Mouse (Mus musculus): Measurements from ENCODE around the gene Prr5. TPM values are rescaled to one million over a fixed set of nuclear protein-coding genes. Genes with fewer than 3 reads are reported as not detected.

The Prr5 gene
- polyA plus RNA-seq, 1 experiment from 2014 or later, result 35.0 TPM

DNA sequence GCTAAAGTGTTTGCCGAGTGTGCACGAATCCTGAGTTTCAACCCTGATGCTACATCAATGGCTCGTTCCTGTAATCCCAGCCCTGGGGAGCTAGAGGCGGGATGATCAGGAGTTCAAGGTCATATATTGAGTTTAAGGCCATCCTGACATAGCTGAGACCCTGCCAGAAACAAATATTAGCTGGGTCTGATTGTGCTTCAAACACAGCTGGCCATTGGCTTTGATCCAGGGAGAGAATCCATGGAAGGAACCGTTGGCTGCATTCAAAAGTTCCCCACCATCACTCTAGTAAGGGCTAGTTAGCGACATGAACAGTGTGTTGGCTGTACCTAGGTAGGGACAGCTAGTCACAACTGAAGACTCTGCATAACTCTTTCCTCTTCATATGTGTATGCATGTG lies 19.9 kb downstream of the Prr5 start:
- peaks cover 29% of the 10 kb centered on the region for H3K36me3 ChIP-seq (ENCODE audit: insufficient read depth, low read length)
- H3K4me2 ChIP-seq (ENCODE audit: low read length), result no peak overlapping the region
- DNase-seq (ENCODE audit: low spot score) (no peak), ATAC-seq (replicated peaks; ENCODE audit: low FRiP score, low read depth) (no peak)
- H3K4me1 ChIP-seq (replicated peaks; ENCODE audit: insufficient read depth, low read length), result peaks cover 23% of the 10 kb centered on the region
- no peak overlapping the region for H3K9ac ChIP-seq (ENCODE audit: low read depth, low read length)
- 72% methylated on average over 6 of the region's 6 CpGs for WGBS
- H3K27me3 ChIP-seq (ENCODE audit: insufficient read depth, low read length), result no peaks in the 10 kb centered on the region
- no peak for TF ChIP-seq CTCF (IDR thresholded peaks at IDR 0.05; ENCODE audit: low read depth)
- H3K27ac ChIP-seq, result no peak overlapping the region
- no peak overlapping the region for H3K4me3 ChIP-seq (replicated peaks; ENCODE audit: low read depth, low read length)
- no peaks in the 10 kb centered on the region for H3K9me3 ChIP-seq (replicated peaks; ENCODE audit: low read length)

DNA sequence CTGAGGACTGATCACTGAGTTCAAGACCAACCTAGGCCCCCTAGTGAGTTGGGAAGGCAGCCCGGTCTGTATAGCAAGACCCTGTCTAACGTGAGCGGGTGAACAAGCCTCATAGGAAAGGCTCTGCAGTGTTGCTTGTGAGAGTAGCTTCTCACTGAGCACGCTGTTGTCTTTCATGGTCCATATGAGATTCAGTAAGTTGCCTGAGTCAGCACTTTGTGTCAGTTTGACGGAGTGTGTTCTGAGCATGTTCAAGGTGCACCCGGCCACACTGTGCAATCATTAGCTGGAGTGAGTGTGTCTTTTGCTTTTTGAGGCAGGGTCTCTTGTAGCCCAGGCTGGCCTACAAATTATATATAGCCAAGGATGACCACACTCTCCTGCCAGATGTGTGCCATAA lies 22.1 kb downstream of the Prr5 start:
- H3K9me3 ChIP-seq (replicated peaks; ENCODE audit: low read length), result no peaks in the 10 kb centered on the region
- 85% methylated on average over 6 of the region's 6 CpGs for WGBS
- DNase-seq (ENCODE audit: low spot score), result no peak
- no peaks in the 10 kb centered on the region for H3K27me3 ChIP-seq (ENCODE audit: insufficient read depth, low read length)
- H3K27ac ChIP-seq, result no peak overlapping the region
- H3K4me3 ChIP-seq (replicated peaks; ENCODE audit: low read depth, low read length), result no peak overlapping the region
- peaks cover 36% of the 10 kb centered on the region for H3K36me3 ChIP-seq (ENCODE audit: insufficient read depth, low read length)
- H3K9ac ChIP-seq (ENCODE audit: low read depth, low read length), result no peak overlapping the region
- no peak overlapping the region for H3K4me2 ChIP-seq (ENCODE audit: low read length)
- no peak for TF ChIP-seq CTCF (IDR thresholded peaks at IDR 0.05; ENCODE audit: low read depth)
- H3K4me1 ChIP-seq (replicated peaks; ENCODE audit: insufficient read depth, low read length), result peaks cover 27% of the 10 kb centered on the region; the same call in 1 of the 2 replicates
- no peak for ATAC-seq (replicated peaks; ENCODE audit: low FRiP score, low read depth)

DNA sequence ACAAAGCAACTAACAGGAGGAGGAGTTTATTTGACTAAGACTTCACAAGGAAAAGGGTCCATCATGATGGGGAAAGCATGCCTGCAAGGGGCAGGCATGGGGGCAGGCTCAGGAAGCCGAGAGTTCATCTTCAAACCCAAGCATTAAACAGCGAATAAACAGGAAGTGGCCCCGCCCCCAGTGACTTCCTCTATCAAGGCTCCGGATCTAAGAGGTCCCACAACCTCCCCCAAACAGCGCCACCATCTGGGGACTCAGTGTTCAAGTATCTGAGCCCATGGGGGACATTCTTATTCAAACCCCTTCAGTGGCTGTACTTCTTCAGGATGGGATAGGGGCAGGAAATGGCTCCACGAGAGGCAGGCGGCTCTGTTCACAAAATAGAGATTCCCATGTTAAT lies 23.2 kb downstream of the Prr5 start:
- no peak; the same call in 1 of the 2 replicates for TF ChIP-seq CTCF (IDR thresholded peaks at IDR 0.05; ENCODE audit: low read depth)
- Histone ChIP-seq H3K4me2 (ENCODE audit: low read length) (no peak overlapping the region), H3K4me3 (replicated peaks; ENCODE audit: low read depth, low read length) (no peak overlapping the region), H3K27me3 (ENCODE audit: insufficient read depth, low read length) (no peaks in the 10 kb centered on the region), H3K9me3 (replicated peaks; ENCODE audit: low read length) (no peaks in the 10 kb centered on the region), H3K9ac (ENCODE audit: low read depth, low read length) (no peak overlapping the region), H3K36me3 (ENCODE audit: insufficient read depth, low read length) (peaks cover 40% of the 10 kb centered on the region), H3K27ac (no peak overlapping the region), H3K4me1 (replicated peaks; ENCODE audit: insufficient read depth, low read length) (peaks cover 25% of the 10 kb centered on the region; the same call in 1 of the 2 replicates)
- DNase-seq (ENCODE audit: low spot score) (no peak), ATAC-seq (replicated peaks; ENCODE audit: low FRiP score, low read depth) (no peak)
- 90% methylated on average over 7 of the region's 7 CpGs for WGBS

DNA sequence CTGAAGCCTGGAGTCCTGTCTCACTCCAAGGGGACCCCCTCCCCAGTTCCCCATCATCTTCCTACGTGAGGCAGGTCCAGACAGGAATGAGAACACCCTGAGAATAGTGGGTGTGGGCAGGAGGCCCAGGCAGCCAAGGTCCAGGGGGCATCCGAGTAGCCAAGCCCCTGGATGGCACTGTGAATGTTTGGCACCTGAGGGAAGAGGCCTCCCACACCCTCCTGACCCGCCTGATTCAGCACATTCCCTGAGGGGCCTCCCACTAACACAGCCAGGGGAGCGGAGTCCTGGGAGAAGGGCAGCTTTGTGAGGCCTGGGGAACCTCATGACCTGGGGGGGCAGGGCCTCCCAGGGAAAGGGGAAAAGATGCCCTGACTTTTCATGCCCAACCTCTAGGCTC lies 26.6 kb downstream of the Prr5 start:
- Histone ChIP-seq H3K4me3 (replicated peaks; ENCODE audit: low read depth, low read length) (no peak overlapping the region), H3K9me3 (replicated peaks; ENCODE audit: low read length) (no peaks in the 10 kb centered on the region), H3K4me1 (replicated peaks; ENCODE audit: insufficient read depth, low read length) (0 out of 2 replicates have a peak, but pooled peaks cover 11% of the 10 kb centered on the region), H3K4me2 (ENCODE audit: low read length) (no peak overlapping the region), H3K9ac (ENCODE audit: low read depth, low read length) (no peak overlapping the region), H3K27ac (peak overlapping the region; percentile 71), H3K36me3 (ENCODE audit: insufficient read depth, low read length) (peaks cover 29% of the 10 kb centered on the region), H3K27me3 (ENCODE audit: insufficient read depth, low read length) (no peaks in the 10 kb centered on the region)
- no peak for TF ChIP-seq CTCF (IDR thresholded peaks at IDR 0.05; ENCODE audit: low read depth)
- 42% methylated on average over 4 of the region's 4 CpGs for WGBS
- ATAC-seq (replicated peaks; ENCODE audit: low FRiP score, low read depth), result peak; percentile 58
- no peak for DNase-seq (ENCODE audit: low spot score)

DNA sequence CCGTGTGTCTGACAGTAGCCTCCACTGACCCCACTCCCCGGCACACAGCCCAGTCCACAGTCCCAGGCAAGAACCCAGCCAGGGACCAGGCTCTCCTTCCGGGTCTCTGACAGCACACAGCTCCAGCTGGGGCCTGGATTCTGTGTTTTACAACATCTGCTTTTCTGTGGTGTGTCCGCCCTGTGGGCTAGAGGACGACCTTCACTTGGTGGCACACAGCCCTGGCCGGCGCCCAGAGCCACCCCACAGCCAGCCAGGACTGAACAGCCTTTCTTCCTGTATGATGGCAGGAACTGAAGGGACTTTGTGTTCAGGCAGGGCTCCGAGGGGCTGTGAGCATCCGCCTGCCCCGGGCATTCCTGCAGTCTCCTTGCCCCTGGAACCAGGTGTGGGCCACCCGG lies 28.2 kb downstream of the Prr5 start:
- no peak overlapping the region for H3K9ac ChIP-seq (ENCODE audit: low read depth, low read length)
- H3K27ac ChIP-seq, result no peak overlapping the region
- H3K36me3 ChIP-seq (ENCODE audit: insufficient read depth, low read length), result peaks cover 24% of the 10 kb centered on the region
- ATAC-seq (replicated peaks; ENCODE audit: low FRiP score, low read depth), result no peak
- H3K27me3 ChIP-seq (ENCODE audit: insufficient read depth, low read length), result no peaks in the 10 kb centered on the region
- 0 out of 2 replicates have a peak, but pooled peaks cover 11% of the 10 kb centered on the region for H3K4me1 ChIP-seq (replicated peaks; ENCODE audit: insufficient read depth, low read length)
- H3K4me2 ChIP-seq (ENCODE audit: low read length), result no peak overlapping the region
- WGBS, result 66% methylated on average over 11 of the region's 11 CpGs
- H3K4me3 ChIP-seq (replicated peaks; ENCODE audit: low read depth, low read length), result no peak overlapping the region
- DNase-seq (ENCODE audit: low spot score), result no peak
- TF ChIP-seq CTCF (IDR thresholded peaks at IDR 0.05; ENCODE audit: low read depth), result no peak
- no peaks in the 10 kb centered on the region for H3K9me3 ChIP-seq (replicated peaks; ENCODE audit: low read length)

DNA sequence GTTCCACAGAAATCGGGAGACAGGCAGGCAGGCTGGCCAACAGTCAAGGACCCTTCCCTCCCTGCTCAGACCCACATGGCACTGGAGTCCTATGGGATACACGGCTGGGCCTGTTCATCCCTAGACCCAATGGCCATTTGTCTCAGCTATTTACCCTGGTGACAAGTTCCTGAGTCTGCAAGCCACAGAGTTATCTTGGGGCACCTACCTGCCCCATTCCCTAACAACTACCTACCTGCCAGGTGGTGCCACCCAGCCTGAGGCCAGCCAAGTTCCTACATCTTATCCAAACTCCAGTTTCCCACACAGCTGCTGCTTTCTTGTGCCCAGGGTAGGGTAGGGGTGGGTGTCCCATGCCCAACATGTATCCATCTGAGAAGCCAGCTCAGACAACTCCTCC lies 28.8 kb downstream of the Prr5 start:
- no peak for TF ChIP-seq CTCF (IDR thresholded peaks at IDR 0.05; ENCODE audit: low read depth)
- peaks cover 24% of the 10 kb centered on the region for H3K36me3 ChIP-seq (ENCODE audit: insufficient read depth, low read length)
- 64% methylated on average over 2 of the region's 2 CpGs for WGBS
- H3K4me2 ChIP-seq (ENCODE audit: low read length), result no peak overlapping the region
- H3K27ac ChIP-seq, result no peak overlapping the region
- DNase-seq (ENCODE audit: low spot score) (no peak), ATAC-seq (replicated peaks; ENCODE audit: low FRiP score, low read depth) (no peak)
- no peaks in the 10 kb centered on the region for H3K27me3 ChIP-seq (ENCODE audit: insufficient read depth, low read length)
- H3K9ac ChIP-seq (ENCODE audit: low read depth, low read length), result no peak overlapping the region
- H3K4me1 ChIP-seq (replicated peaks; ENCODE audit: insufficient read depth, low read length), result 0 out of 2 replicates have a peak, but pooled peaks cover 11% of the 10 kb centered on the region
- no peaks in the 10 kb centered on the region for H3K9me3 ChIP-seq (replicated peaks; ENCODE audit: low read length)
- H3K4me3 ChIP-seq (replicated peaks; ENCODE audit: low read depth, low read length), result no peak overlapping the region
